Mouse (Mus musculus): ENCODE measurements around the gene Rabgap1l.

GRCm38 (mm10) chr1:160268322-160268721, 524.7 kb downstream of the Rabgap1l start:
- TF ChIP-seq CTCF (IDR thresholded peaks at IDR 0.05; ENCODE audit: low read depth, low read length) (no peak), EP300 (IDR thresholded peaks at IDR 0.05; ENCODE audit: insufficient read depth, low read depth, low read length) (no peak), POLR2A (IDR thresholded peaks at IDR 0.05; ENCODE audit: insufficient read depth, low read length) (no peak)
